In genomic region chr12:108240401-108240890, GRCm38 (mm10) we compare ENCODE assay signal across 11 mouse cellular contexts. TPM values are rescaled to one million over a fixed set of nuclear protein-coding genes. Genes with fewer than 3 reads are reported as not detected.
DNase-seq lines count a peak whose midpoint lies in the region; ATAC-seq and TF ChIP-seq lines count a peak whose summit lies in the region.
"Had no signal": no experiment of that assay in that cellular context is flagged by ENCODE, and none has a peak within 500 bp of the region (broad histone marks: within the 10 kb centered on the region; RNA-seq: fewer than 3 reads in every experiment).

No protein-coding gene starts in this region.

- no peak for TF ChIP-seq CTCF in forebrain, postnatal 0 days (IDR thresholded peaks at IDR 0.05; ENCODE audit: low read depth)
- no peak for TF ChIP-seq CTCF in liver, postnatal 0 days (IDR thresholded peaks at IDR 0.05; ENCODE audit: low read depth)

- H3K4me2 ChIP-seq in heart, embryonic 13.5 days = no peak overlapping the region
- 0 out of 2 replicates have a peak overlapping the region, but pooled peaks have one; percentile 26 for H3K4me2 ChIP-seq in forebrain, postnatal 0 days (ENCODE audit: low read depth)
- peak overlapping the region; percentile 1; the same call in 1 of the 2 replicates for H3K4me2 ChIP-seq in limb, embryonic 13.5 days (replicated peaks)
- H3K4me2 ChIP-seq in neural tube, embryonic 14.5 days (ENCODE audit: low read depth, low read length) = peak overlapping the region; percentile 34
- no peak overlapping the region for H3K4me2 ChIP-seq in liver, postnatal 0 days (ENCODE audit: low read depth, low read length)
- H3K4me2 ChIP-seq: embryonic facial prominence, embryonic 15.5 days; liver, embryonic 12.5 days had no signal

- TF ChIP-seq EP300 in liver, postnatal 0 days (IDR thresholded peaks at IDR 0.05; ENCODE audit: low read depth) = no peak

- H3K4me3 ChIP-seq in heart, embryonic 13.5 days = no peak overlapping the region
- no peak overlapping the region for H3K4me3 ChIP-seq in forebrain, postnatal 0 days (ENCODE audit: low read depth, low read length)
- H3K4me3 ChIP-seq in limb, embryonic 13.5 days = no peak overlapping the region
- no peak overlapping the region for H3K4me3 ChIP-seq in neural tube, embryonic 14.5 days (ENCODE audit: low read depth, low read length)
- H3K4me3 ChIP-seq in liver, postnatal 0 days (ENCODE audit: low read depth, low read length) = no peak overlapping the region
- H3K4me3 ChIP-seq: embryonic facial prominence, embryonic 15.5 days; liver, embryonic 12.5 days had no signal

- no peak overlapping the region for H3K27ac ChIP-seq in heart, embryonic 13.5 days (replicated peaks)
- peak overlapping the region; percentile 54; the same call in 1 of the 2 replicates for H3K27ac ChIP-seq in forebrain, postnatal 0 days (ENCODE audit: low read depth, low read length)
- H3K27ac ChIP-seq in limb, embryonic 13.5 days = no peak overlapping the region
- H3K27ac ChIP-seq in neural tube, embryonic 14.5 days (ENCODE audit: low read depth, low read length) = peak overlapping the region; percentile 86
- H3K27ac ChIP-seq in liver, postnatal 0 days (ENCODE audit: low read depth) = no peak overlapping the region
- H3K27ac ChIP-seq: embryonic facial prominence, embryonic 15.5 days; liver, embryonic 12.5 days had no signal

- peaks cover 100% of the 10 kb centered on the region for H3K4me1 ChIP-seq in heart, embryonic 13.5 days
- peaks cover 44% of the 10 kb centered on the region for H3K4me1 ChIP-seq in forebrain, postnatal 0 days (ENCODE audit: insufficient read depth)
- peaks cover 76% of the 10 kb centered on the region for H3K4me1 ChIP-seq in limb, embryonic 13.5 days
- peaks cover 78% of the 10 kb centered on the region for H3K4me1 ChIP-seq in neural tube, embryonic 14.5 days (ENCODE audit: control insufficient read depth, insufficient read depth, low read length)
- peaks cover 24% of the 10 kb centered on the region for H3K4me1 ChIP-seq in liver, postnatal 0 days (ENCODE audit: insufficient read depth)

- no peaks in the 10 kb centered on the region for H3K27me3 ChIP-seq in heart, embryonic 13.5 days (replicated peaks)
- H3K27me3 ChIP-seq in forebrain, postnatal 0 days (ENCODE audit: insufficient read depth, low read length) = no peaks in the 10 kb centered on the region
- peaks cover 24% of the 10 kb centered on the region for H3K27me3 ChIP-seq in limb, embryonic 13.5 days
- H3K27me3 ChIP-seq in neural tube, embryonic 14.5 days (ENCODE audit: control insufficient read depth, insufficient read depth, low read length) = no peaks in the 10 kb centered on the region
- H3K27me3 ChIP-seq in liver, postnatal 0 days (ENCODE audit: insufficient read depth, low read length) = no peaks in the 10 kb centered on the region
- H3K27me3 ChIP-seq: embryonic facial prominence, embryonic 15.5 days; liver, embryonic 12.5 days had no signal

- DNase-seq in heart, adult 8-10 months (ENCODE audit: low spot score) = no peak
- no peak for DNase-seq in forebrain, postnatal 0 days
- DNase-seq in liver, postnatal 0 days = no peak
- no peak for DNase-seq in right cerebral cortex, postnatal 25 days
- DNase-seq in lung, postnatal 25 days (ENCODE audit: low spot score) = no peak
- DNase-seq: kidney, adult 11 months had no signal

- ATAC-seq in heart, embryonic 13.5 days (ENCODE audit: extremely low read depth, insufficient number of reproducible peaks, low FRiP score, low TSS enrichment) = no peak
- ATAC-seq in forebrain, postnatal 0 days = no peak
- no peak for ATAC-seq in limb, embryonic 13.5 days (ENCODE audit: low FRiP score, low read depth)
- peak; percentile 36 for ATAC-seq in neural tube, embryonic 14.5 days (ENCODE audit: low read depth)
- ATAC-seq in liver, postnatal 0 days = no peak

- no peaks in the 10 kb centered on the region for H3K36me3 ChIP-seq in heart, embryonic 13.5 days
- no peaks in the 10 kb centered on the region for H3K36me3 ChIP-seq in forebrain, postnatal 0 days (ENCODE audit: insufficient read depth)
- no peaks in the 10 kb centered on the region for H3K36me3 ChIP-seq in limb, embryonic 13.5 days
- no peaks in the 10 kb centered on the region for H3K36me3 ChIP-seq in neural tube, embryonic 14.5 days (ENCODE audit: control insufficient read depth, insufficient read depth, low read length)
- H3K36me3 ChIP-seq in liver, postnatal 0 days (replicated peaks; ENCODE audit: insufficient read depth, low read length) = no peaks in the 10 kb centered on the region
- H3K36me3 ChIP-seq: embryonic facial prominence, embryonic 15.5 days; liver, embryonic 12.5 days had no signal

- peak overlapping the region; percentile 4; the same call in 1 of the 2 replicates for H3K9ac ChIP-seq in heart, embryonic 13.5 days
- H3K9ac ChIP-seq in forebrain, postnatal 0 days = 0 out of 2 replicates have a peak overlapping the region, but pooled peaks have one; percentile 14
- no peak overlapping the region for H3K9ac ChIP-seq in limb, embryonic 13.5 days
- H3K9ac ChIP-seq in neural tube, embryonic 14.5 days (replicated peaks; ENCODE audit: low read depth, low read length) = no peak overlapping the region; the same call in 1 of the 2 replicates
- no peak overlapping the region for H3K9ac ChIP-seq in liver, postnatal 0 days (replicated peaks)
- H3K9ac ChIP-seq: embryonic facial prominence, embryonic 15.5 days; liver, embryonic 12.5 days had no signal

- WGBS in heart, embryonic 13.5 days = 88% methylated on average over 13 of the region's 13 CpGs
- 52% methylated on average over 13 of the region's 13 CpGs for WGBS in forebrain, postnatal 0 days
- 55% methylated on average over 13 of the region's 13 CpGs for WGBS in limb, embryonic 13.5 days
- WGBS in neural tube, embryonic 14.5 days = 39% methylated on average over 13 of the region's 13 CpGs
- WGBS in liver, postnatal 0 days (ENCODE audit: insufficient replicate concordance) = 71% methylated on average over 13 of the region's 13 CpGs

- no peaks in the 10 kb centered on the region for H3K9me3 ChIP-seq in heart, embryonic 13.5 days
- no peaks in the 10 kb centered on the region for H3K9me3 ChIP-seq in forebrain, postnatal 0 days (ENCODE audit: low read length)
- no peaks in the 10 kb centered on the region for H3K9me3 ChIP-seq in limb, embryonic 13.5 days
- no peaks in the 10 kb centered on the region for H3K9me3 ChIP-seq in neural tube, embryonic 14.5 days (ENCODE audit: control insufficient read depth, low read length)
- no peaks in the 10 kb centered on the region for H3K9me3 ChIP-seq in liver, postnatal 0 days (ENCODE audit: low read length)
- H3K9me3 ChIP-seq: embryonic facial prominence, embryonic 15.5 days; liver, embryonic 12.5 days had no signal

RNA-seq across cellular contexts. Expression of gene Ccdc85c, which starts 34.8 kb away (rescaled TPM):
- 4.9 and 5.8 TPM in 2 replicates for polyA plus RNA-seq in heart, embryonic 13.5 days (2015; fragmentation: Nextera tagmentation; extraction: Ambion mirVana)
- total RNA-seq in heart, adult 8-10 months (2022) = 10 to 100 TPM; 38.2 to 46.2 (median 40.0) TPM
- 66.1 and 68.0 TPM in 2 replicates for total RNA-seq in forebrain, postnatal 0 days (2014; rRNA removed)
- polyA plus RNA-seq in forebrain, postnatal 0 days (2015; fragmentation: Nextera tagmentation; extraction: Ambion mirVana) = 15.5 and 16.2 TPM in 2 replicates
- 6.6 and 6.9 TPM in 2 replicates for polyA plus RNA-seq in limb, embryonic 13.5 days (2015; fragmentation: Nextera tagmentation; extraction: Ambion mirVana)
- polyA plus RNA-seq in neural tube, embryonic 14.5 days (2014; fragmentation: Nextera tagmentation; extraction: Ambion mirVana) = 15.3 and 17.3 TPM in 2 replicates
- 1.5 TPM in 2 replicates for polyA plus RNA-seq in liver, postnatal 0 days (2015; fragmentation: Nextera tagmentation; extraction: Ambion mirVana)

Comparison
In these comparisons a context has a peak if more than half of its experiments do, and no peak if none do; other contexts are left out.
1. H3K27ac ChIP-seq: peak in forebrain, postnatal 0 days (single experiment) and neural tube, embryonic 14.5 days (single experiment); none in heart, embryonic 13.5 days (single experiment), limb, embryonic 13.5 days (single experiment) and liver, postnatal 0 days (single experiment).
2. H3K4me2 ChIP-seq: peak in forebrain, postnatal 0 days (single experiment), limb, embryonic 13.5 days (single experiment) and neural tube, embryonic 14.5 days (single experiment); none in heart, embryonic 13.5 days (single experiment) and liver, postnatal 0 days (single experiment).
3. H3K9ac ChIP-seq: peak in heart, embryonic 13.5 days (single experiment) and forebrain, postnatal 0 days (single experiment); none in limb, embryonic 13.5 days (single experiment), neural tube, embryonic 14.5 days (single experiment) and liver, postnatal 0 days (single experiment).